Mouse (Mus musculus): ENCODE measurements at regions not wholly inside any gene's neighbourhood (a gene's known extent, or its start where the extent isn't known, plus 50 kb on each side); places are given as distances from the start of the nearest gene placed in this dataset.

- DNase-seq (ENCODE audit: low spot score in 2 of 2) = no peak
Observed at GRCm38 (mm10) chr15:97188545-97188944, 58.4 kb upstream of the Pced1b start.

- DNase-seq (ENCODE audit: low spot score in 2 of 2) = no peak
Observed at GRCm38 (mm10) chr15:97187831-97188230, 59.1 kb upstream of the Pced1b start.

- DNase-seq (ENCODE audit: low spot score in 2 of 2) = no peak
Observed at GRCm38 (mm10) chr15:97186034-97186433, 60.9 kb upstream of the Pced1b start.

GRCm38 (mm10) chr15:97182617-97183038 lies 64.3 kb upstream of the Pced1b start:
- DNase-seq (ENCODE audit: low spot score in 2 of 2) = no peak

GRCm38 (mm10) chr15:97180970-97181669 lies 65.8 kb upstream of the Pced1b start:
- DNase-seq (ENCODE audit: low spot score in 2 of 2) = no peak

GRCm38 (mm10) chr15:97178286-97178685 lies 68.6 kb upstream of the Pced1b start:
- DNase-seq (ENCODE audit: low spot score in 2 of 2) = no peak

GRCm38 (mm10) chr15:97177806-97178205 lies 69.1 kb upstream of the Pced1b start:
- DNase-seq (ENCODE audit: low spot score in 2 of 2) = no peak

- peak in 1 of 2 experiments; percentile 37 for DNase-seq (ENCODE audit: low spot score in 2 of 2)
Observed at GRCm38 (mm10) chr15:97174989-97175388, 71.9 kb upstream of the Pced1b start.

GRCm38 (mm10) chr15:97173233-97173632 lies 73.7 kb upstream of the Pced1b start:
- DNase-seq (ENCODE audit: low spot score in 2 of 2) = no peak

- peak; percentile 70 to 82 for DNase-seq (ENCODE audit: low spot score in 2 of 2)
Observed at GRCm38 (mm10) chr15:97170074-97170473, 76.8 kb upstream of the Pced1b start.

GRCm38 (mm10) chr15:97169381-97169780 lies 77.5 kb upstream of the Pced1b start:
- DNase-seq (ENCODE audit: low spot score in 2 of 2) = no peak

GRCm38 (mm10) chr15:97167116-97167515 lies 79.8 kb upstream of the Pced1b start:
- DNase-seq (ENCODE audit: low spot score in 2 of 2) = no peak

GRCm38 (mm10) chr15:97164616-97165015 lies 82.3 kb upstream of the Pced1b start:
- peak; percentile 67 to 76 for DNase-seq (ENCODE audit: low spot score in 2 of 2)

- no peak for DNase-seq (ENCODE audit: low spot score in 2 of 2)
Observed at GRCm38 (mm10) chr15:97163971-97164370, 82.9 kb upstream of the Pced1b start.

GRCm38 (mm10) chr15:97163090-97163489 lies 83.8 kb upstream of the Pced1b start:
- no peak for DNase-seq (ENCODE audit: low spot score in 2 of 2)

- no peak for DNase-seq (ENCODE audit: low spot score in 2 of 2)
Observed at GRCm38 (mm10) chr15:97162305-97162704, 84.6 kb upstream of the Pced1b start.

- no peak for DNase-seq (ENCODE audit: low spot score in 2 of 2)
Observed at GRCm38 (mm10) chr15:97161530-97161929, 85.4 kb upstream of the Pced1b start.

GRCm38 (mm10) chr15:97152354-97152753 lies 94.6 kb upstream of the Pced1b start:
- DNase-seq (ENCODE audit: low spot score in 2 of 2) = no peak

- no peak for DNase-seq (ENCODE audit: low spot score in 2 of 2)
Observed at GRCm38 (mm10) chr15:97151793-97152192, 95.1 kb upstream of the Pced1b start.

- DNase-seq (ENCODE audit: low spot score in 2 of 2) = no peak
Observed at GRCm38 (mm10) chr15:97150983-97151735, 95.4 kb upstream of the Slc38a4 start.

GRCm38 (mm10) chr15:97141958-97142357 lies 86.2 kb upstream of the Slc38a4 start:
- DNase-seq (ENCODE audit: low spot score in 2 of 2) = no peak

GRCm38 (mm10) chr15:97138265-97138664 lies 82.5 kb upstream of the Slc38a4 start:
- no peak for DNase-seq (ENCODE audit: low spot score in 2 of 2)

- DNase-seq (ENCODE audit: low spot score in 2 of 2) = peak; percentile 9 to 40
Observed at GRCm38 (mm10) chr15:97135291-97135690, 79.5 kb upstream of the Slc38a4 start.

All from gastrocnemius, adult 8-10 months (tissue).